Mouse (Mus musculus): ENCODE measurements at regions not wholly inside any gene's neighbourhood (a gene's known extent, or its start where the extent isn't known, plus 50 kb on each side); places are given as distances from the start of the nearest gene placed in this dataset.

DNA sequence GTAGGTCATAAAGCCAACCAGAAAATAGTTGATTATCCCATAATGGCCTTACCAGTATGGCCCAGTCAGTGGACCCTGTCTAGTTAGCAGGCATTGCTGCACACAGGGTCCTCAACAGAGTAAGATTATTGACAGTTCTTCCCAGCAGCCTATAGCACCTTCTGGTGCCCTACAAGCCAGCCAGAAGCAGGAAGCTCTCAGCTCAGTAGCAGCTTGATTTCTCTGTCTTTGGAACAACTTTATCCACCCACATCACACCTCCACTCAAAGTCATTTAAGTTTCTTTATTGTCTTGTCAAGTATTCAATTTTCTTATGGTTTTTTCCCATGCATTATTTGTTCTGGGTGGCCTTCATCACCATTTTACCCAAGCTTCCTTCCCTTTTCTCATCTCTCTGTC, 108.8 kb upstream of the Adra1d start:
- Histone ChIP-seq H3K36me3 (ENCODE audit: control insufficient read depth, insufficient read depth, low read length) (no peaks in the 10 kb centered on the region), H3K4me1 (replicated peaks; ENCODE audit: control insufficient read depth, insufficient read depth) (no peaks in the 10 kb centered on the region), H3K9me3 (ENCODE audit: control insufficient read depth, low read length) (no peaks in the 10 kb centered on the region), H3K27ac (replicated peaks) (no peak overlapping the region), H3K4me3 (ENCODE audit: low read depth, low read length) (no peak overlapping the region), H3K27me3 (ENCODE audit: control insufficient read depth, insufficient read depth, low read length) (no peaks in the 10 kb centered on the region), H3K9ac (ENCODE audit: low read length) (no peak overlapping the region), H3K4me2 (replicated peaks; ENCODE audit: low read depth) (no peak overlapping the region)
- DNase-seq (ENCODE audit: low spot score): no peak
- ATAC-seq (ENCODE audit: low FRiP score, low TSS enrichment): no peak
- no peak for TF ChIP-seq CTCF (IDR thresholded peaks at IDR 0.05; ENCODE audit: low read depth)
- no peak for TF ChIP-seq EP300 (optimal IDR thresholded peaks at IDR 0.05)

DNA sequence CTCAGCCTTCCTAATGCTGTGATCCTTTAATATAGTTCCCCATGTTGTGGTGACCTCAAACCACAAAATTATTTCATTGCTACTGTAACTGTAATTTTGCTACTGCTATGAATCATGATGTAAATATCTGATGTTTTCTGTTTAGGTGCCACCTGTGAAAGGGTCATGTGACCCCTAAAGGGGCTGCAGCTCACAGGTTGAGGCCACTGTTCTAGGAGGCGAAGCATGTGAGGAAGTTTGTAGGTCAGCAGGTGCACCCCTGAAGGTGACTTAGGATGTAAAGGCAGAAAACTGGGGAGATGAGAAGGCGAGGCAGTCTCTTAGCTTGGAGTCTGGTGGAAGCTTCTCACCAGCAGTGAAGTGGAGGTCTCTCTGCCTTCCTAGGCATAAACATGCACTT, 105.8 kb upstream of the Adra1d start:
- Histone ChIP-seq H3K9me3 (ENCODE audit: control insufficient read depth, low read length) (no peaks in the 10 kb centered on the region), H3K27me3 (ENCODE audit: control insufficient read depth, insufficient read depth, low read length) (no peaks in the 10 kb centered on the region), H3K9ac (ENCODE audit: low read length) (no peak overlapping the region), H3K4me2 (replicated peaks; ENCODE audit: low read depth) (no peak overlapping the region), H3K4me3 (ENCODE audit: low read depth, low read length) (no peak overlapping the region), H3K4me1 (replicated peaks; ENCODE audit: control insufficient read depth, insufficient read depth) (no peaks in the 10 kb centered on the region), H3K36me3 (ENCODE audit: control insufficient read depth, insufficient read depth, low read length) (no peaks in the 10 kb centered on the region), H3K27ac (replicated peaks) (no peak overlapping the region)
- no peak for ATAC-seq (ENCODE audit: low FRiP score, low TSS enrichment)
- no peak for TF ChIP-seq EP300 (optimal IDR thresholded peaks at IDR 0.05)
- TF ChIP-seq CTCF (IDR thresholded peaks at IDR 0.05; ENCODE audit: low read depth): no peak
- WGBS: 86% methylated on average over 2 of the region's 2 CpGs
- no peak for DNase-seq (ENCODE audit: low spot score)

DNA sequence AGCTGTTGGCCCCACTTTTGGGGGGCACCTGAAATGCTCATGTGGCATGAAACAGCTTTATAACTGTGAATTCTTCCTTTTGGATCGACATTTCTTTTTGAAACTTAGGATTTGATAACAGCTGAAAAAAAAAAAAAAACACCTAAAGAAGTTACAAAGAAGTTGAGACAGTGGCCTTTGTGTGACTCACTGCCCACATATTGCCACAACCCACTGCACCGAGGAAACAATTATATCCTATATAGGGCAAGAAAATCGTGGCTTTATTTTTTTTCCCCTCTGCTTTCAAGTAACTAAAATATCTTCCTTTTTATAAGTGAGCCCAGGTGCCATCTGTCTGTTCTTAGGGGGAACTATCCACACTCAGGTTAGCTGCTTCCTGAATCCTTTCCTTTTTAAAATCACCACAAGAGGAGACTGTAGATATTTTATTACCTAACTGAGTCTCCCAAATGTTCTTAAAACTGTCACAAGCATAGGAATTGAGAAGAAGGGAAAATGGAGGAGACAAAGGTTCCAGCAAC, 104.8 kb upstream of the Adra1d start:
- DNase-seq (ENCODE audit: low spot score): no peak
- TF ChIP-seq CTCF (IDR thresholded peaks at IDR 0.05; ENCODE audit: low read depth) (no peak), EP300 (optimal IDR thresholded peaks at IDR 0.05) (no peak)
- WGBS: 62% methylated on average over 3 of the region's 3 CpGs
- no peaks in the 10 kb centered on the region for H3K9me3 ChIP-seq (ENCODE audit: control insufficient read depth, low read length)
- no peak overlapping the region for H3K4me2 ChIP-seq (replicated peaks; ENCODE audit: low read depth)
- no peak for ATAC-seq (ENCODE audit: low FRiP score, low TSS enrichment)
- no peak overlapping the region for H3K27ac ChIP-seq (replicated peaks)
- H3K4me3 ChIP-seq (ENCODE audit: low read depth, low read length): no peak overlapping the region
- no peaks in the 10 kb centered on the region for H3K27me3 ChIP-seq (ENCODE audit: control insufficient read depth, insufficient read depth, low read length)
- no peak overlapping the region for H3K9ac ChIP-seq (ENCODE audit: low read length)
- H3K4me1 ChIP-seq (replicated peaks; ENCODE audit: control insufficient read depth, insufficient read depth): no peaks in the 10 kb centered on the region
- H3K36me3 ChIP-seq (ENCODE audit: control insufficient read depth, insufficient read depth, low read length): no peaks in the 10 kb centered on the region

DNA sequence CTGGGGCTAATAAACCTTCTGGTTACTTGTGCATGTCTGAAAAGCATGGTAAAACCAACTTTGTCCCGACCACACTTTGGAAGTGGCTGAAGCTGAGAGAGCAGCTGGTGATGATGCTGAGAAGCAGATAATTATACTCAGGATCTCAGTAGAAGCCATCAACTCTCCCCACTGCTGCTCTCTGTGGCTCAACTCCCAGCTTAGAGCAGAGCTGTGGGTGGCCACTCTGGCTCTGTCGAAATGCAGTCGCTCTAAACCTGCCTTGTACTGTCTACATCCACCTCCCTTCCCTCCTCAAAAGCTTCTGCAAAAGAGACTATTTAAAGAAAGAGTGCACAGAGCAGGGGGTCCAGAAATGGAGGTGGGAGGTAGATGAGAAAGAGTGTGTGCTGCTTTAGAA, 102.5 kb upstream of the Adra1d start:
- Histone ChIP-seq H3K27ac (replicated peaks) (no peak overlapping the region), H3K27me3 (ENCODE audit: control insufficient read depth, insufficient read depth, low read length) (no peaks in the 10 kb centered on the region)
- TF ChIP-seq EP300 (optimal IDR thresholded peaks at IDR 0.05): no peak
- TF ChIP-seq CTCF (IDR thresholded peaks at IDR 0.05; ENCODE audit: low read depth): no peak

DNA sequence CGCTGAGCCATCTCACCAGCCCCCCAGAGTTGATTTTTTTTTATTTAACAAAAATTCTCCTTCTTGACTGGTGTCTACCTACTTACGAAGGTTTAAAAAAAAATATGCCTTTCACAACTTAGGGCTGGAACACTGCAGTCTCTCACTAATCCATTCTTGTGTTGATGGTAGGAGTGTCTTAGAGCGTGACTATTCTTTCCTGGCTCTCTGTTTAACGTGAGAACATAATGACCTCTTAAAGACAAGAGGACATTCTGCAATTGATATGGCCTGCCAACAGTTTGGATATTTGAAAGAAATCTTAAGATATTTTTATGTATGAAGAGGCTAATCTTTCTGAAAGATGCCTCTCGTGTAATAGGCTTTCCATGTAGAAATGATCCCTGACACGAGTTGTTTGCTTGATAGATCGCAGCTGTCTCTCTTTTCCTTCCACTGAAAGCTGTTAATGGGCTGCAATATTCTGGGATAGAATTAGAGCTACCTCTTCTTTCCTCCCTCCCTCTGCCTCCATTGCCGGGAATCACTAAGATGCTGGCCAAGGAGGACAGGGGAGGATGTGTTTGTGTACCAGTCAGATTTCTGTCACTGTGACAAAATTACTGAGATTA, 101.2 kb upstream of the Adra1d start:
- no peaks in the 10 kb centered on the region for H3K27me3 ChIP-seq (ENCODE audit: control insufficient read depth, insufficient read depth, low read length)
- no peak overlapping the region for H3K4me2 ChIP-seq (replicated peaks; ENCODE audit: low read depth)
- TF ChIP-seq CTCF (IDR thresholded peaks at IDR 0.05; ENCODE audit: low read depth) (no peak), EP300 (optimal IDR thresholded peaks at IDR 0.05) (no peak)
- ATAC-seq (ENCODE audit: low FRiP score, low TSS enrichment): no peak
- no peak overlapping the region for H3K27ac ChIP-seq (replicated peaks)
- H3K4me3 ChIP-seq (ENCODE audit: low read depth, low read length): no peak overlapping the region
- H3K4me1 ChIP-seq (replicated peaks; ENCODE audit: control insufficient read depth, insufficient read depth): no peaks in the 10 kb centered on the region
- no peaks in the 10 kb centered on the region for H3K36me3 ChIP-seq (ENCODE audit: control insufficient read depth, insufficient read depth, low read length)
- DNase-seq (ENCODE audit: low spot score): no peak
- H3K9me3 ChIP-seq (ENCODE audit: control insufficient read depth, low read length): no peaks in the 10 kb centered on the region
- no peak overlapping the region for H3K9ac ChIP-seq (ENCODE audit: low read length)
- WGBS: 54% methylated on average over 8 of the region's 8 CpGs

More for the DNA sequence above, 102.5 kb upstream of the Adra1d start:
- no peaks in the 10 kb centered on the region for H3K4me1 ChIP-seq (replicated peaks; ENCODE audit: control insufficient read depth, insufficient read depth)
- H3K4me2 ChIP-seq (replicated peaks; ENCODE audit: low read depth): no peak overlapping the region
- H3K4me3 ChIP-seq (ENCODE audit: low read depth, low read length): no peak overlapping the region
- H3K36me3 ChIP-seq (ENCODE audit: control insufficient read depth, insufficient read depth, low read length): no peaks in the 10 kb centered on the region
- no peaks in the 10 kb centered on the region for H3K9me3 ChIP-seq (ENCODE audit: control insufficient read depth, low read length)
- 65% methylated on average over 3 of the region's 3 CpGs for WGBS
- DNase-seq (ENCODE audit: low spot score): no peak
- ATAC-seq (ENCODE audit: low FRiP score, low TSS enrichment): no peak
- no peak overlapping the region for H3K9ac ChIP-seq (ENCODE audit: low read length)

DNA sequence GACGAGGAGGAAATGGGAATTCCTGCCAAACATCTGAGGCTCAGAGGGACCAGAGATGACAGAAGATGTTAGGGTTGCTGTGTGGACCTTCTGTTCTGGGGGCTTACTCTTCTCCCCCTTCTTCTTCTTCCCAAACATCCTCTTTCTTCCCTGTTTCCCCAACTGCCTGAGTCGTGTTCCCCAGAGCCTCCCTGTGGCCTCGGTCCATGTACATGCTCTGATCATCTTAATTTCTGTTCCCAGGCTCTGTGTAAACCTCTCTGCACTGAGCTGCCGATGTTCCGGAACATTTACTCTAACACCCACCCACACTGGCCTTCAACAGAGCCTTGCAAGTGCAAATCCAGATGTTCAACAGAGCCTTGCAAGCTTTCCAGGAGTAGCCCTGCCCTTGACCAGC, 90.1 kb upstream of the Adra1d start:
- ATAC-seq (ENCODE audit: low FRiP score, low TSS enrichment) (no peak), DNase-seq (ENCODE audit: low spot score) (no peak)

More for the DNA sequence above, 90.1 kb upstream of the Adra1d start:
- Histone ChIP-seq H3K4me1 (replicated peaks; ENCODE audit: control insufficient read depth, insufficient read depth) (no peaks in the 10 kb centered on the region), H3K4me2 (replicated peaks; ENCODE audit: low read depth) (no peak overlapping the region), H3K36me3 (ENCODE audit: control insufficient read depth, insufficient read depth, low read length) (no peaks in the 10 kb centered on the region), H3K9ac (ENCODE audit: low read length) (no peak overlapping the region), H3K4me3 (ENCODE audit: low read depth, low read length) (no peak overlapping the region), H3K27ac (replicated peaks) (no peak overlapping the region), H3K9me3 (ENCODE audit: control insufficient read depth, low read length) (no peaks in the 10 kb centered on the region), H3K27me3 (ENCODE audit: control insufficient read depth, insufficient read depth, low read length) (no peaks in the 10 kb centered on the region)
- no peak for TF ChIP-seq CTCF (IDR thresholded peaks at IDR 0.05; ENCODE audit: low read depth)
- no peak for TF ChIP-seq EP300 (optimal IDR thresholded peaks at IDR 0.05)
- WGBS: 48% methylated on average over 5 of the region's 5 CpGs

Data from stomach, postnatal 0 days (tissue).